9 mouse cellular contexts compared by ENCODE assay signal in genomic region chr14:77011804-77012203, GRCm38 (mm10). TPM values are rescaled to one million over a fixed set of nuclear protein-coding genes. Genes with fewer than 3 reads are reported as not detected.
DNase-seq lines count a peak whose midpoint lies in the region; ATAC-seq lines count a peak whose summit lies in the region.
"Had no signal": no experiment of that assay in that cellular context is flagged by ENCODE, and none has a peak within 500 bp of the region (broad histone marks: within the 10 kb centered on the region; RNA-seq: fewer than 3 reads in every experiment).

No protein-coding gene starts in this region.

- no peak overlapping the region for H3K4me3 ChIP-seq in forebrain, embryonic 10.5 days
- no peak overlapping the region for H3K4me3 ChIP-seq in forebrain, embryonic 12.5 days (replicated peaks)

- 2% methylated on average over 3 of the region's 3 CpGs for WGBS in forebrain, embryonic 10.5 days
- WGBS in forebrain, embryonic 12.5 days, result 5% methylated on average over 3 of the region's 3 CpGs

- H3K4me2 ChIP-seq in forebrain, embryonic 12.5 days, result no peak overlapping the region

- H3K27me3 ChIP-seq in forebrain, embryonic 10.5 days (ENCODE audit: poor library complexity, severe bottlenecking), result no peaks in the 10 kb centered on the region
- no peaks in the 10 kb centered on the region for H3K27me3 ChIP-seq in forebrain, embryonic 12.5 days

- H3K9me3 ChIP-seq in forebrain, embryonic 10.5 days, result no peaks in the 10 kb centered on the region
- no peaks in the 10 kb centered on the region for H3K9me3 ChIP-seq in forebrain, embryonic 12.5 days

- H3K9ac ChIP-seq in forebrain, embryonic 12.5 days, result no peak overlapping the region

- peaks cover 5% of the 10 kb centered on the region; the same call in 1 of the 2 replicates for H3K4me1 ChIP-seq in forebrain, embryonic 10.5 days
- H3K4me1 ChIP-seq in forebrain, embryonic 12.5 days, result no peaks in the 10 kb centered on the region; the same call in 1 of the 2 replicates

- peak; percentile 70 for DNase-seq in forebrain, embryonic 10.5 days (ENCODE audit: extremely low spot score, low spot score)
- peak; percentile 79 for DNase-seq in adrenal gland, postnatal 10 days
- DNase-seq in embryo, embryonic 10.5 days (ENCODE audit: low spot score), result peak; percentile 89
- DNase-seq in layer of hippocampus, adult 18-20 months (ENCODE audit: low spot score in 2 of 2), result peak; percentile 45 to 90
- peak; percentile 64 for DNase-seq in lung, postnatal 25 days (ENCODE audit: low spot score)
- peak; percentile 42 for DNase-seq in right cerebral cortex, adult 18-20 months

- H3K27ac ChIP-seq in forebrain, embryonic 10.5 days, result no peak overlapping the region
- H3K27ac ChIP-seq in forebrain, embryonic 12.5 days, result no peak overlapping the region
- H3K27ac ChIP-seq: macrophage had no signal

- H3K36me3 ChIP-seq in forebrain, embryonic 10.5 days (replicated peaks), result no peaks in the 10 kb centered on the region
- no peaks in the 10 kb centered on the region for H3K36me3 ChIP-seq in forebrain, embryonic 12.5 days (replicated peaks)

- ATAC-seq in forebrain, embryonic 12.5 days (ENCODE audit: low FRiP score), result no peak
- peak; percentile 67 for ATAC-seq in granulocyte monocyte progenitor cell, adult 5-6 weeks (replicated peaks; ENCODE audit: poor library complexity, severe bottlenecking)

RNA-seq across cellular contexts. Expression of gene Ccdc122, which starts 24.8 kb away (rescaled TPM):
- polyA plus RNA-seq in forebrain, embryonic 10.5 days (2016; fragmentation: Nextera tagmentation; extraction: Ambion mirVana), result 0.80 and 1.3 TPM in 2 replicates
- 1.6 and 1.8 TPM in 2 replicates for polyA plus RNA-seq in forebrain, embryonic 12.5 days (2016; fragmentation: Nextera tagmentation; extraction: Ambion mirVana)
- total RNA-seq in adrenal gland, postnatal 10 days (2021), result 1 to 10 TPM; 4.4 to 7.5 TPM
- total RNA-seq in granulocyte monocyte progenitor cell, adult 5-6 weeks (2014; fragmentation: Nextera tagmentation), result 8.9 and 13.6 TPM in 2 replicates
- total RNA-seq in granulocyte monocyte progenitor cell, adult 5-6 weeks (2017), result 14.8 and 27.9 TPM in 2 replicates
- total RNA-seq in layer of hippocampus, adult 18-20 months (2021), result 1 to 10 TPM; 1.5 to 2.0 TPM

RNA-seq across cellular contexts. Expression of gene Lacc1, which starts 24.9 kb away (rescaled TPM):
- 3.8 and 4.0 TPM in 2 replicates for polyA plus RNA-seq in forebrain, embryonic 10.5 days (2016; fragmentation: Nextera tagmentation; extraction: Ambion mirVana)
- polyA plus RNA-seq in forebrain, embryonic 12.5 days (2016; fragmentation: Nextera tagmentation; extraction: Ambion mirVana), result 3.9 and 4.2 TPM in 2 replicates
- 1 to 10 TPM; 9.7 to 9.8 TPM for total RNA-seq in adrenal gland, postnatal 10 days (2021)
- 11.0 and 15.7 TPM in 2 replicates for total RNA-seq in granulocyte monocyte progenitor cell, adult 5-6 weeks (2014; fragmentation: Nextera tagmentation)
- total RNA-seq in granulocyte monocyte progenitor cell, adult 5-6 weeks (2017), result 8.4 and 13.9 TPM in 2 replicates
- 1 to 10 TPM; 4.6 to 4.8 TPM for total RNA-seq in layer of hippocampus, adult 18-20 months (2021)
